Mouse (Mus musculus): ENCODE results near the gene Ublcp1. TPM values are rescaled to one million over a fixed set of nuclear protein-coding genes. Genes with fewer than 3 reads are reported as not detected.
A peak's percentile ranks its signal among the peaks of the same experiment; 100 is the strongest.
"Not testable (repeated sequence)": the region's sequence is repeated elsewhere in the genome, so short reads cannot be mapped to it uniquely, and the experiment has no call there.

The Ublcp1 gene
- total and polyA plus RNA-seq, 2 experiments: 6.2 to 35.0 TPM

GRCm38 (mm10) chr11:44469646-44470431 is 459 bp downstream of the Ublcp1 start:
- no peaks in the 10 kb centered on the region for H3K27me3 ChIP-seq (ENCODE audit: control insufficient read depth, insufficient read depth, low read length)
- H3K27ac ChIP-seq (replicated peaks; ENCODE audit: insufficient read depth, low read depth, low read length): peak overlapping the region; percentile 59
- TF ChIP-seq POLR2A (IDR thresholded peaks at IDR 0.05; ENCODE audit: extremely low read depth, insufficient read depth, low read length) (no peak), CTCF (IDR thresholded peaks at IDR 0.05; ENCODE audit: low read depth, low read length) (no peak)
- peak overlapping the region; percentile 90 for H3K9ac ChIP-seq (ENCODE audit: low read depth, low read length)
- peaks cover 11% of the 10 kb centered on the region for H3K4me1 ChIP-seq (ENCODE audit: control insufficient read depth, insufficient read depth, low read length)
- peaks cover 11% of the 10 kb centered on the region for H3K36me3 ChIP-seq (ENCODE audit: control insufficient read depth, insufficient read depth, low read length)
- no peaks in the 10 kb centered on the region for H3K79me2 ChIP-seq (ENCODE audit: control insufficient read depth, insufficient read depth, low read length)
- H3K4me3 ChIP-seq (ENCODE audit: insufficient read depth, low read depth, low read length): peak overlapping the region; percentile 89
- under 1% methylated on average over 59 of the region's 59 CpGs for WGBS
- DNase-seq (ENCODE audit: extremely low read depth, low read depth, low spot score): peak; percentile 34

DNA sequence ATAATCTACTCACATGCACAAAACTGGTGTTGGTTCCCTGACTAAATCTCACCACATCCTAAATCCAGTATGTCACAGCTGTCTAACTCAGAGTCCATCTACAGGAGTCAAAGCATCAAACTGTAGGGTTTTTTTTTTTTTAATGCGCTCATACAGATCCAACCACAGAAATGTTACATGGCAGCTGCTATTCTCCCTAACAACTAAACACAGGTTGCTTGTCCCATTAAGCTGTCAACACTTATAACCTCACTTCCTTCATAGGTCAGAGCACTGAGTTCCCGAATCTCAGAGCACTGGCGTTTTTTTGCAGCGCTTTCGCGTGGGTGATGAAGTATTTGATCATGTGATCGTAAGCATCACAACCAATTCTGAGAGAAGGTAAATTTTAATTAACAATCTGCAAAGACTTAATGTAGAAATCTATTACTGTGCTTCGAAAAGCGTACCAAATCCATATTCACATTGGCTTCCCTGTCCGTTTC is 1.9 kb downstream of the Ublcp1 start:
- DNase-seq (ENCODE audit: extremely low read depth, low read depth, low spot score): no peak
- Histone ChIP-seq H3K9ac (ENCODE audit: low read depth, low read length) (no peak overlapping the region), H3K4me1 (ENCODE audit: control insufficient read depth, insufficient read depth, low read length) (peaks cover 11% of the 10 kb centered on the region), H3K27me3 (ENCODE audit: control insufficient read depth, insufficient read depth, low read length) (no peaks in the 10 kb centered on the region), H3K79me2 (ENCODE audit: control insufficient read depth, insufficient read depth, low read length) (no peaks in the 10 kb centered on the region), H3K36me3 (ENCODE audit: control insufficient read depth, insufficient read depth, low read length) (peaks cover 18% of the 10 kb centered on the region), H3K4me3 (ENCODE audit: insufficient read depth, low read depth, low read length) (no peak overlapping the region), H3K27ac (replicated peaks; ENCODE audit: insufficient read depth, low read depth, low read length) (no peak overlapping the region)
- WGBS: 87% methylated on average over 10 of the region's 10 CpGs
- no peak for TF ChIP-seq POLR2A (IDR thresholded peaks at IDR 0.05; ENCODE audit: extremely low read depth, insufficient read depth, low read length)
- TF ChIP-seq CTCF (IDR thresholded peaks at IDR 0.05; ENCODE audit: low read depth, low read length): no peak

DNA sequence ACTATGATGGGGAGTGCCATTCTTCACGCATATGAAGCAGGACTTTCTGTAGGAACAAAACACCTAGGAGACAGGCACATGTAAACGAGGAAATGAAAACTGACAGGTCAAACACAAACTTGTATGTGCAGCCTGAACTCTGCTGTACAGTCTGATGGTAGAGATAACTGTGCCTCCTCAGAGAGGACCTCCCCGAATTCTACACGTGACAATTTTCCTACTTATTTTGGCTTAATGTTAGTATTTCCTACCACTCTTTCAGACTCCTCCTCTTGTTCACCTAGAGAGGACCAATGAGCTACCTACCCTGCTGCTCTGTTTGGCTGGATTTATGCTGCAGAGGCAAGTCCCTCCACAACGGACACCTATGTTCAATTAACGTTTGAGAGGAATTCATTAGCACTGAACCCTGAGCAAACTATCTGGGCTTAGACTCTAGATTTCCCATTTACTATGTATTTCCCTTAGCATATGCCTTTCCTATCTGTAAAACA is 3.3 kb downstream of the Ublcp1 start:
- no peak overlapping the region for H3K4me3 ChIP-seq (ENCODE audit: insufficient read depth, low read depth, low read length)
- peaks cover 9% of the 10 kb centered on the region for H3K4me1 ChIP-seq (ENCODE audit: control insufficient read depth, insufficient read depth, low read length)
- H3K27me3 ChIP-seq (ENCODE audit: control insufficient read depth, insufficient read depth, low read length): no peaks in the 10 kb centered on the region
- H3K9ac ChIP-seq (ENCODE audit: low read depth, low read length): no peak overlapping the region
- no peaks in the 10 kb centered on the region for H3K79me2 ChIP-seq (ENCODE audit: control insufficient read depth, insufficient read depth, low read length)
- no peak overlapping the region for H3K27ac ChIP-seq (replicated peaks; ENCODE audit: insufficient read depth, low read depth, low read length)
- no peak for TF ChIP-seq CTCF (IDR thresholded peaks at IDR 0.05; ENCODE audit: low read depth, low read length)
- no peak for TF ChIP-seq POLR2A (IDR thresholded peaks at IDR 0.05; ENCODE audit: extremely low read depth, insufficient read depth, low read length)
- no peak for DNase-seq (ENCODE audit: extremely low read depth, low read depth, low spot score)
- peaks cover 20% of the 10 kb centered on the region for H3K36me3 ChIP-seq (ENCODE audit: control insufficient read depth, insufficient read depth, low read length)
- WGBS: 81% methylated on average over 6 of the region's 6 CpGs

DNA sequence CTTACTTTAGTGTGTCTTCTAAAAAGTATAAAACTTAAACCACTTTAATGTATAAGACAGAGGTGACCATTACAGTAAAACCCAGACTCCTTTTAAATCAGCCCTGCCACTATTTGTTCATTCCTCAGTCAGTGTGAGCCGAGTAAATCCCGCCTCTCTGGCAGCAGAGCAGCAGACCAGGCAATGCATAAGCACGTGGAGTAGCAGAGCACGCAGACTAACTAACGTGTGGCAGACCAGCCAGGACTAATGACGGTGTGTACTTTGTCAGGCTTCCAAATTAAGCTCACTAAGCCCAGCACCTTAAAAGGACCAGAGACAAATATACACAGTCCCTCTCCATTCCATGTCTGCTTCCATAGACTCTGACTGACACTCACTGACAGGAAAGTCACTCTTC is 8.8 kb downstream of the Ublcp1 start:
- 22% methylated on average over 6 of the region's 6 CpGs for WGBS
- H3K27ac ChIP-seq (replicated peaks; ENCODE audit: insufficient read depth, low read depth, low read length): no peak overlapping the region
- H3K9ac ChIP-seq (ENCODE audit: low read depth, low read length): no peak overlapping the region
- H3K4me1 ChIP-seq (ENCODE audit: control insufficient read depth, insufficient read depth, low read length): no peaks in the 10 kb centered on the region
- H3K79me2 ChIP-seq (ENCODE audit: control insufficient read depth, insufficient read depth, low read length): no peaks in the 10 kb centered on the region
- peak; percentile 41 for DNase-seq (ENCODE audit: extremely low read depth, low read depth, low spot score)
- no peak for TF ChIP-seq CTCF (IDR thresholded peaks at IDR 0.05; ENCODE audit: low read depth, low read length)
- no peak for TF ChIP-seq POLR2A (IDR thresholded peaks at IDR 0.05; ENCODE audit: extremely low read depth, insufficient read depth, low read length)
- H3K36me3 ChIP-seq (ENCODE audit: control insufficient read depth, insufficient read depth, low read length): peaks cover 53% of the 10 kb centered on the region
- no peaks in the 10 kb centered on the region for H3K27me3 ChIP-seq (ENCODE audit: control insufficient read depth, insufficient read depth, low read length)
- no peak overlapping the region for H3K4me3 ChIP-seq (ENCODE audit: insufficient read depth, low read depth, low read length)

- H3K4me3 ChIP-seq (ENCODE audit: insufficient read depth, low read depth, low read length): no peak overlapping the region
- H3K36me3 ChIP-seq (ENCODE audit: control insufficient read depth, insufficient read depth, low read length): peaks cover 26% of the 10 kb centered on the region
- H3K79me2 ChIP-seq (ENCODE audit: control insufficient read depth, insufficient read depth, low read length): no peaks in the 10 kb centered on the region
- 12% methylated on average over 2 of the region's 2 CpGs for WGBS
- peak; percentile 48; the same call in 1 of the 2 replicates for TF ChIP-seq CTCF (IDR thresholded peaks at IDR 0.05; ENCODE audit: low read depth, low read length)
- no peak for TF ChIP-seq POLR2A (IDR thresholded peaks at IDR 0.05; ENCODE audit: extremely low read depth, insufficient read depth, low read length)
- H3K27ac ChIP-seq (replicated peaks; ENCODE audit: insufficient read depth, low read depth, low read length): no peak overlapping the region
- no peak overlapping the region for H3K9ac ChIP-seq (ENCODE audit: low read depth, low read length)
- H3K27me3 ChIP-seq (ENCODE audit: control insufficient read depth, insufficient read depth, low read length): no peaks in the 10 kb centered on the region
- H3K4me1 ChIP-seq (ENCODE audit: control insufficient read depth, insufficient read depth, low read length): peaks cover 4% of the 10 kb centered on the region; the same call in 1 of the 2 replicates
- peak; percentile 83 for DNase-seq (ENCODE audit: extremely low read depth, low read depth, low spot score)
Observed at GRCm38 (mm10) chr11:44453423-44453822, 16.9 kb downstream of the Ublcp1 start.

DNA sequence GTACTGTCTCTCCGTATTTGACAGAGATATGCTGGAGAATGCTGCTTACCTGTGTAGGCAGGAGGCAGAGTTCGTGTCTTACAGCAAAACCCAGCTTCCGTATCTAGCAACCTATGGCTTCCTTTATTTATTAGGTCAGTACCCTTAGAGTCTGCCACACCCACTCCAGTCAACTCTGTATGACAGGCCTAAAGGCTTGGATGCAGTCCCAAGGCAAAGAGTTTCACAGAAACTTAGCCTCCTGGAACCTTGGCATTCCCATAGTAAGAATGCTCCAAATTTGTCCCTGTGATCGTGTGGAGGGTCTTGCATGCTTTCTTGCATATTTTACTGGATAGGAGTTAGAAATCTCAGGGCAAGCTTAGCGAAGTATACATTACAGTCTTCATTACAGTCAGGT is 18.3 kb downstream of the Ublcp1 start:
- H3K4me3 ChIP-seq (ENCODE audit: insufficient read depth, low read depth, low read length); H3K9ac ChIP-seq (ENCODE audit: low read depth, low read length); H3K27ac ChIP-seq (replicated peaks; ENCODE audit: insufficient read depth, low read depth, low read length); H3K4me1 ChIP-seq (ENCODE audit: control insufficient read depth, insufficient read depth, low read length); H3K79me2 ChIP-seq (ENCODE audit: control insufficient read depth, insufficient read depth, low read length); H3K27me3 ChIP-seq (ENCODE audit: control insufficient read depth, insufficient read depth, low read length); DNase-seq (ENCODE audit: extremely low read depth, low read depth, low spot score): not testable (repeated sequence)
- peaks cover 16% of the 10 kb centered on the region for H3K36me3 ChIP-seq (ENCODE audit: control insufficient read depth, insufficient read depth, low read length)
- WGBS: 91% methylated on average over 5 of the region's 5 CpGs
